Mouse (Mus musculus) embryonic fibroblast, embryonic 13.5 days (primary cell): Measurements from ENCODE around the gene Fxyd6. TPM values are rescaled to one million over a fixed set of nuclear protein-coding genes. Genes with fewer than 3 reads are reported as not detected.

Source experiments
- H3K27ac ChIP-seq: 2 replicates; pipeline ENCODE4 v1.5.1; 2012; ENCODE audit warnings: low read length, control low read depth, inconsistent platforms; ENCODE audit not compliant: insufficient read depth
- H3K4me1 ChIP-seq: 2 replicates; pipeline ENCODE4 v1.6.1; 2011; ENCODE audit warnings: low read length; ENCODE audit not compliant: control insufficient read depth, insufficient read depth
- H3K4me3 ChIP-seq: 2 replicates; pipeline ENCODE4 v1.5.1; 2011; ENCODE audit warnings: mild to moderate bottlenecking, control low read depth, low read length; ENCODE audit not compliant: insufficient read depth
- CTCF ChIP-seq: IDR thresholded peaks from 2 replicates; pipeline ENCODE4 v1.5.1; 2011; ENCODE audit warnings: mild to moderate bottlenecking, control low read depth, low read length, moderate library complexity, borderline replicate concordance; ENCODE audit not compliant: insufficient read depth
- POLR2A ChIP-seq: IDR thresholded peaks from 2 replicates; pipeline ENCODE4 v1.6.1; 2011; ENCODE audit warnings: low read depth, mild to moderate bottlenecking, control low read depth, low read length, moderate library complexity
- polyA plus RNA-seq: library from polyadenylated mRNA; stranded (reverse); fragments of >200 nt; gene quantifications from 2 replicates; pipeline ENCODE4 v1.2.4, GENCODE M21; 2011; ENCODE audit warnings: low read depth; ENCODE audit not compliant: missing spikeins, insufficient read length

Gene Fxyd6
- 4.0 and 20.6 TPM in 2 replicates for polyA plus RNA-seq

DNA sequence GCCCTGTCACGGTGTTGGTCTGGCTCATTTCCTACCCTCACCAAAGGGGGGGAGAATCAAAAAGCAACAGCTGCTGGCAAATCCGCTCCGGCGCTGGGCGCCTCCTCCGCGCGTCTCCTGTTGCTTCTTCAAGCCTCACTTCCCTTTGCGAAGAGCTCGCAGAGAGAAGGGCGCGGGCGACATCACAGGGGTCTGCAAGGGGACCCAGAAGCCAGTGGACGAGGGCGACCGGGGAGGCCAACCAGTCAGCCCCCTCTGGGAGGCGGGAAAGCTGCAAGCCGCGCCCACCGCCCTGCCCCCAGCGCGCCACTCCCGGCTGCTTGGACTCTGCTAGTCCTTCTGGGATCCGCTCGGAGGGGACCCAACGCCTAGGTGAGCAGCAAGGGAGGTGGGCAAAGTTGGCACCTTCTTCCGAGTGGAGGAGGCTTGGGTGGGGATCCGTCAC, at the start of gene Fxyd6:
Fxyd6 (plus strand) TSS at position 69 of the 445 bp plus-strand sequence.
- peak within 1 kb of the TSS; percentile 53 for H3K4me3 ChIP-seq
- H3K4me1 ChIP-seq = no peaks in the 10 kb centered on the region
- no peak within 1 kb of the TSS for H3K27ac ChIP-seq
- TF ChIP-seq POLR2A = no peak
- no peak for TF ChIP-seq CTCF

DNA sequence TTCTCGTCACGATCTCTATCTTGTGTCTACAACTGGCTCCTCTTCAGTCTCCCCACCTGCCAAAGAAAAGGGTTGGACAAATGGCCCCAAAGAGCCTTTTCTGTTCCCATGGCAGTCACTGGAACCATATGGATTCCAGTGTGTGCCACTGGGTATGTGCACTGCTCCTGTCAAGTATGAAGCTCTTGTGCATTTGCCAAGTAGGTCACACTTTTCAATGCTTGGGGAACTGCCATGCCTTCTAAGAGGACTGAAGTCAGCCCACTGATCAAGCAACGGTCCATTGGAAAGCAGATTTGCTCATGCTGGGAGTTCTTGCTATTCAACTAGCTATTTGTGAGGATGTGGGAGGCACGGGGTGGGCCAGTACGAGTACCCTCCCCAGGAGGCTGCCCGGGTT, 48.5 kb upstream of the Fxyd6 start:
- Histone ChIP-seq H3K4me3 (no peak overlapping the region), H3K4me1 (no peaks in the 10 kb centered on the region), H3K27ac (no peak overlapping the region)
- TF ChIP-seq CTCF = no peak
- no peak for TF ChIP-seq POLR2A

DNA sequence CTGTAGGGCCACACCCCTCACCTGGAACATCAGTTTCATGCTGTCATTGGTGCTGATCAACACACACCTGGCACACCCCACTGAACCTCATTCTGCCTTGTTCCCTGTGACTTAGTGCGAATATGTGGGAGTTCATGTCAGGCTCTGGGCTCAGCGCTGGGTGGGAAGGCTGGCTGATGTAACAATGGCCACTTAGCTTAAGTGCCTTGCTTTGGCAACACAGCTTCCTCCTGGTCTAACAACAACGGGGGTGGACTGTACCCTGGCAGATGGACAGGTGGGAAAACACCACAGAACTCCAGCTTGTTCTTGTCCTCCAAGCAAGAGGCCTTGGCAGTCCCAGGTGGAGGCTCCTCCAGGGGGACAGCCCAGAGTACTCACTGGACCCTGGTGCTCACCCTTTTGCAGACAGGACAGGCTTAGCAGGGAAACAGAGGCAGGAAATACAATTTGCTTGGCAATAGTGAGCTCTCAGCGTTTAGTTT, 48.0 kb upstream of the Fxyd6 start:
- no peaks in the 10 kb centered on the region for H3K4me1 ChIP-seq
- no peak overlapping the region for H3K27ac ChIP-seq
- no peak overlapping the region for H3K4me3 ChIP-seq
- TF ChIP-seq CTCF (no peak), POLR2A (no peak)

DNA sequence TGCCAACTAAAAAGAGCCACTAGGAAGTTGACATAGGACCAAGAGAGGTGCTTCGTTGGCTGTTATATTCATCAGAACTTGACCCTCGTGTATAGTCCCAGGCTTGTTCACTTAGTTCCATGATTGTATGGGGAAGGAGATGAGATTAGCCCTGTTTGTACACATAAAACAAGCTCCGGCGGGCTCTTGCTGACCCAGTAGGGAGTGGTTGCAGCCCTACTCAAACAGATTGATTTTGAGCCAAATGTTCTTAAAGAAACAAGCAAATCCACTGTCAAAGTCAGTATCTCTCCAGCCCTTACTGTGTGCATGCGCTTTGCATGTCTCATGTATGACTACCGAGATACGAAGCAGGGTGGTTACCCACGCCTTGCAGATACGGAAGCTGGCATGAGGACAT, 43.6 kb upstream of the Fxyd6 start:
- H3K27ac ChIP-seq = no peak overlapping the region
- H3K4me3 ChIP-seq = no peak overlapping the region
- TF ChIP-seq CTCF (no peak), POLR2A (no peak)
- no peaks in the 10 kb centered on the region for H3K4me1 ChIP-seq

DNA sequence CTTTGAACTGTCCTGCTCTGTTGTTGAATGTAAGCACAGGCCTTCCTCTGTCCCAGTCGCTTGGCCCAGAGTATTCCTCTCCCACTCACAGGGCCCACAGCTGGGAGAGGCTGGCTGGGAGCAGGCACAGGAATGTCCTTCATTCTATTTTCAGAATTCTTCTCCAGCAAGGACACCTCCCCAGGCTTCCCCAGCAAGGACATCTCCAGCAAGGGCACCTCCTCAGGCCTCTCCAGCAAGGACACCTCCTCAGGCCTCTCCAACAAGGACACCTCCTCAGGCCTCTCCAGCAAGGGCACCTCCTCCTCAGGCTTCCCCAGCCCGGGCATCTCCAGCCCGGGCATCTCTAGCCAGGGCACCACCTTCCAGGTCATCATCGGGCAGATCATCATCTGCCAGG, 41.7 kb upstream of the Fxyd6 start:
- no peak overlapping the region for H3K27ac ChIP-seq
- no peaks in the 10 kb centered on the region for H3K4me1 ChIP-seq
- TF ChIP-seq POLR2A (no peak), CTCF (no peak)
- H3K4me3 ChIP-seq = no peak overlapping the region

DNA sequence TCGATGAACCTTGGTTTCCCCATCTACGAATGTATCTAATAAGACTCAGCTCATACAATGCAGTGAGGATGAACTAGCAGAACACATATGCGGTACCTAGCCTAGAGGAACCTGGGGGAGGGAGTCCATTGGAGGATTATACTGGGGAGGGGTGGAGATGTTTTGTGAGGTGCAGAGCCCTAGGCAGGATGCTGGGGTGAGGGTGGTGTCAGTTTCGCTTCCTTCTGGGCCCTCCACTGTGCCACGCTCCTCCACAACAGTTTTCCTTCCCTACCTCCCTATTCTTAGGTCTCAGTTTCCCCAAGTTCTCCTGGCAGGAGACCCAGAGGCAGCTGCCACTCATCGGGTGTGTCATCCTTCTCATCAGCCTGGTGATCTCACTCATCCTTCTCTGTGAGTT, 40.4 kb upstream of the Fxyd6 start:
- Histone ChIP-seq H3K4me1 (no peaks in the 10 kb centered on the region), H3K27ac (no peak overlapping the region), H3K4me3 (no peak overlapping the region)
- TF ChIP-seq POLR2A = no peak
- no peak for TF ChIP-seq CTCF

DNA sequence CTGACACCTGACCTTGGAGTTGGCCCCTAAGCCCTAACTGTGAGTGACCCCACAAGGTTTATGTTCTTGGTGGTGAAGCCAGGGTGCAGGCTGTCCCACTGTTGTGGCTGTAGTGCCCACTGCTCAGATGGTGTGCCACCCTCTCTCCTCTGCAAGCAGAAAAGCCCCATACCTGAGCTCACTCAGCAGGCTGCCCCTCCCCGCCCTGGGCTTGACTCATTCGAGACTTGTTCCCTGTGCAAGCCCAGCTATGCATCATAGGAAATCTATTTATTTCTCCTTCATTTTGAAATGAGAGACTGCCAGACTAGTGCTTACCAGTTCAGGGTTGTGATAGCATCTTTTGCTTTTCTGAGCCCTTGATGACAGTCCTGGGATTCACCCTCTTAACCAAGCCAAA, 32.6 kb upstream of the Fxyd6 start:
- TF ChIP-seq POLR2A (no peak), CTCF (no peak)
- no peaks in the 10 kb centered on the region for H3K4me1 ChIP-seq
- no peak overlapping the region for H3K27ac ChIP-seq
- no peak overlapping the region for H3K4me3 ChIP-seq

DNA sequence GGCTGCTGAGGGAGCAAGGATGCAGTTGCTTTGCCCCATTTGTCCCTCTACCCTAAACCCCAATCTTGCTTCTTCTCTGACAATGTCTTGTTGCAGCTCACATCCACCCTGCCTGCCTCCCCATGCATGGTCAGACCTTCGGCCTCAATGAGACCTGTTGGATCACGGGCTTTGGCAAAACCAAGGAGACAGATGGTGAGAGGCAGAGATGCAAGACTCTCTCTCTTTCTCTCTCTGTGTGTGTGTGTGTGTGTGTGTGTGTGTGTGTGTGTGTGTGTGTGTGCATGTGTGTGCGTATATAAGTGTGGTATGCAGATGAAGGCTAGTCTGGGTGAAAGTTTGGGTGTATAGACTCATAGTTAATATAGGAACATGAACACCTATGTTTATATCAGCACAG, 26.9 kb upstream of the Fxyd6 start:
- H3K4me3 ChIP-seq = no peak overlapping the region
- no peak overlapping the region for H3K27ac ChIP-seq
- no peaks in the 10 kb centered on the region for H3K4me1 ChIP-seq
- no peak for TF ChIP-seq CTCF
- no peak for TF ChIP-seq POLR2A

DNA sequence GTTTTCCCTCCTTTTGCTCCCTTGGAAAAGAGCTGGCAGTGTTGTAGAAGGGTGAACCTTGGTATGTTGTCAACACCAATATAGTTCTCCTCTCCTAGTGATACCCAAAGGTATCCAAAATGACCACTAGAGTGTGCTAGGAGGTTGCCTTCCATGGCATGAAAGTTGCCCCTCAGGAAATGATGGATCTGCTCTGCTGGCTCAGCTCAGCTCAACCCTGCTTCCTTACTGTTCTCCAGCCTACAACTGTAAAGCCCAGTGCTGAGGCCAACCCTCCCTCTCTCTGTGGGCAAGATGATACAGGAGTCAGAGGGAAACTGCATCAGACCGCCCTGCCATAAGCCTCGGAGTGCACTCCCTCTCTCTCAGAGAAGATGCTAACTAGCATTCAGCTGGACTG, 24.5 kb upstream of the Fxyd6 start:
- Histone ChIP-seq H3K4me1 (no peaks in the 10 kb centered on the region), H3K27ac (no peak overlapping the region), H3K4me3 (no peak overlapping the region)
- TF ChIP-seq POLR2A (no peak), CTCF (peak; percentile 15; the same call in 1 of the 2 replicates)

DNA sequence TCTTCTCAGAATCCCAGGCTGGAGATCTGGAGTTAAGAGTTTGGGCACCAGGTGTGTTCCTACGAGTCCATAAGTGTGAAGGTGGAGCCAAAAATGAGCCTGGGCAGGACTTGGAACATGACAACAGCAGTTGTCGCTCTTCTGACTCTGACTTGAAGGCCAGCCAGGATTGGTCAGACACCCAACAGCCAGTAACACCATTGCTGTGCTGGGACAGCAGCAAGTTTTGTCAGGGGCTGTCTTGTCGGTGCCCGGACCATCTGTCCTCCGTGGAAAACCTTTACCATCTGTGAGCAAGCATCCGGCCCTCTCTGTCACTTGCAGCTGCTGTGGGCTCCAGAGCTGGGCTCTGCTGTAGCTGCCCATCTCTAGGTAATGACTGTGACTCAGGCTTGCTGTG, 23.7 kb upstream of the Fxyd6 start:
- H3K4me3 ChIP-seq = no peak overlapping the region
- no peaks in the 10 kb centered on the region for H3K4me1 ChIP-seq
- H3K27ac ChIP-seq = no peak overlapping the region
- TF ChIP-seq CTCF (no peak), POLR2A (no peak)

DNA sequence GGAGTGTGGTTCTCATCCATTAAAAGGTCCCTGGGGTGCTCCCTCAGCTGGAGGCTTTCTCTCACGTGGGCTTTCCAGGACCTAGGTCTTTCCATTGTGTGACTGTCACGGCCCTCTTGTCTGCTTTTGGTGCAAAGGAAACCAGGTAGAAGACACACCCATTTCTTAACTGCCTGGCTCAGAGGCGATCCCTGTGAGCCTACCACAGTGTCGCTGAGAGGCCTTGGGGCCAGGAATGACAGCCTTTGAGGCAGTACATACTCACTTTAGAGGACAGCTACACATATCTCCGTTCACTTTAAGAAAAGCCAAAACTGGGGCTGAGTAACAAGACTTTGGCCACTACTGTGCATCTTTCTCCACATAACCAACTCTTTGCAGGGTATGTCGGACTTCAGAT, 21.4 kb upstream of the Fxyd6 start:
- no peaks in the 10 kb centered on the region for H3K4me1 ChIP-seq
- H3K4me3 ChIP-seq = no peak overlapping the region
- TF ChIP-seq POLR2A = no peak
- no peak for TF ChIP-seq CTCF

More for the DNA sequence above, 21.4 kb upstream of the Fxyd6 start:
- H3K27ac ChIP-seq = no peak overlapping the region
